In the genomic region with DNA sequence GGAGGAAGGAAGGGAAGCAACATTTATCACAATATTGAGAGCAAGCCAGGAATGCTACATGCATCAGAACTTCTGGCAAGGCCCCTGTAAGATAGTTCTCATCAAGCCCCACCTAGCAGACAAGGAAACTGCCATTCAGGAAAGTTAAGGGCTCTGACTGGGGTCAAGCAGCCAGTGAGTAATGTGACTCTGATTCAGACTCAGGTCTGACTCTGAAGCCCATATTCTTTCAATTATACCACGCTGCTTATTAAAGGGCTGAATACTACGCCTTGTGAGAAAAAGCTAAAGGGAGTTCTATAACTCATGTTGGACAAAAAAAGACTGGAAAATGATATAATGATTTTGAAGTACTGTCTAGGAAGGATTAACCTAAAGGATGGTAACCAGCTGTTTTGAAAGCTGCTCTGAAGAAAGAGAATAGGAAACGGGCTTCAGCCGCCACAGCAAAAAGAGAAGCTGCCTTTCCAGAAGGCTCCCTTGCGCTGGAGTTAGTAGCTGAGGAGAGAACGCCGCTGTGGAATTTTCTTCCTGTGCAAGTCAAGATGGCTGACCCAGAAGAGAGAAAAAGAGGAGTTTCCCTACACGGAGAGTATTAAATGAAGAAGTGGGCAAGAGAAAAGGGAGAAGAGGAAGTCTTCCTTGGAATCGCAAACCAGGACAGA, we compare ENCODE assay signal across 10 mouse cellular contexts.
DNase-seq lines count a peak whose midpoint lies in the region; ATAC-seq and TF ChIP-seq lines count a peak whose summit lies in the region.
"Had no signal": no experiment of that assay in that cellular context is flagged by ENCODE, and none has a peak within 500 bp of the region (broad histone marks: within the 10 kb centered on the region; RNA-seq: fewer than 3 reads in every experiment).

No protein-coding gene starts in this region.

- H3K36me3 ChIP-seq in heart, postnatal 0 days (replicated peaks; ENCODE audit: control insufficient read depth, insufficient read depth, low read length), result no peaks in the 10 kb centered on the region
- peaks cover 74% of the 10 kb centered on the region for H3K36me3 ChIP-seq in embryonic facial prominence, embryonic 10.5 days (replicated peaks)
- peaks cover 24% of the 10 kb centered on the region for H3K36me3 ChIP-seq in limb, embryonic 12.5 days

- H3K9ac ChIP-seq in heart, postnatal 0 days (replicated peaks; ENCODE audit: low read depth, low read length), result no peak overlapping the region
- no peak overlapping the region for H3K9ac ChIP-seq in limb, embryonic 12.5 days (replicated peaks)

- no peak overlapping the region for H3K4me2 ChIP-seq in heart, postnatal 0 days (ENCODE audit: low read depth, low read length)
- H3K4me2 ChIP-seq in limb, embryonic 12.5 days, result peak overlapping the region; percentile 9

- WGBS in heart, postnatal 0 days, result 62% methylated on average over 9 of the region's 9 CpGs
- 47% methylated on average over 9 of the region's 9 CpGs for WGBS in embryonic facial prominence, embryonic 10.5 days
- 16% methylated on average over 9 of the region's 9 CpGs for WGBS in limb, embryonic 12.5 days

- TF ChIP-seq CTCF in heart, postnatal 0 days (IDR thresholded peaks at IDR 0.05; ENCODE audit: low read depth), result no peak

- DNase-seq in heart, postnatal 0 days (ENCODE audit: low spot score), result peak; percentile 9
- DNase-seq in heart, adult 8-10 months (ENCODE audit: low spot score), result no peak
- DNase-seq in NIH3T3 (ENCODE audit: low read depth), result peak; percentile 85
- DNase-seq in embryonic facial prominence, embryonic 10.5 days (ENCODE audit: low spot score), result peak; percentile 41
- DNase-seq in cerebellum, adult 18-20 months, result no peak
- DNase-seq: cerebellum, adult 9-11 months; kidney, adult 8-10 months; lung, postnatal 4 days had no signal

- H3K9me3 ChIP-seq in heart, postnatal 0 days (replicated peaks; ENCODE audit: control insufficient read depth, low read length), result no peaks in the 10 kb centered on the region
- no peaks in the 10 kb centered on the region for H3K9me3 ChIP-seq in embryonic facial prominence, embryonic 10.5 days
- no peaks in the 10 kb centered on the region for H3K9me3 ChIP-seq in limb, embryonic 12.5 days

- no peak overlapping the region for H3K4me3 ChIP-seq in heart, postnatal 0 days (ENCODE audit: low read depth, low read length)
- no peak overlapping the region; the same call in 1 of the 2 replicates for H3K4me3 ChIP-seq in embryonic facial prominence, embryonic 10.5 days
- H3K4me3 ChIP-seq in limb, embryonic 12.5 days (replicated peaks), result no peak overlapping the region

- H3K27me3 ChIP-seq in heart, postnatal 0 days (ENCODE audit: control insufficient read depth, insufficient read depth, low read length), result no peaks in the 10 kb centered on the region
- H3K27me3 ChIP-seq in embryonic facial prominence, embryonic 10.5 days (replicated peaks; ENCODE audit: low read depth, poor library complexity, severe bottlenecking), result no peaks in the 10 kb centered on the region
- no peaks in the 10 kb centered on the region for H3K27me3 ChIP-seq in limb, embryonic 12.5 days

- H3K27ac ChIP-seq in heart, postnatal 0 days (ENCODE audit: low read depth), result peak overlapping the region; percentile 6; the same call in 1 of the 2 replicates
- H3K27ac ChIP-seq in embryonic facial prominence, embryonic 10.5 days (replicated peaks), result peak overlapping the region; percentile 75
- peak overlapping the region; percentile 73 for H3K27ac ChIP-seq in limb, embryonic 12.5 days

- no peak for ATAC-seq in heart, postnatal 0 days (ENCODE audit: insufficient read depth, low read depth)
- no peak for ATAC-seq in limb, embryonic 12.5 days (ENCODE audit: insufficient number of reproducible peaks, insufficient read depth, low FRiP score, low TSS enrichment, low read depth)
- no peak for ATAC-seq in megakaryocyte, adult 5-6 weeks (ENCODE audit: poor library complexity, severe bottlenecking)

- TF ChIP-seq EP300 in heart, postnatal 0 days (IDR thresholded peaks at IDR 0.05; ENCODE audit: low read depth), result no peak

- H3K4me1 ChIP-seq in heart, postnatal 0 days (ENCODE audit: control insufficient read depth, insufficient read depth), result peaks cover 12% of the 10 kb centered on the region; the same call in 1 of the 2 replicates
- H3K4me1 ChIP-seq in embryonic facial prominence, embryonic 10.5 days, result peaks cover 67% of the 10 kb centered on the region
- H3K4me1 ChIP-seq in limb, embryonic 12.5 days (replicated peaks), result peaks cover 87% of the 10 kb centered on the region

Comparison
In these comparisons a context has a peak if more than half of its experiments do, and no peak if none do; other contexts are left out.
1. DNase-seq: peak in heart, postnatal 0 days (single experiment), NIH3T3 (single experiment) and embryonic facial prominence, embryonic 10.5 days (single experiment); none in heart, adult 8-10 months (single experiment) and cerebellum, adult 18-20 months (0 of 2).
2. H3K27ac ChIP-seq: peak in every context shown above with its lines; median percentile 75 in embryonic facial prominence, embryonic 10.5 days; 73 in limb, embryonic 12.5 days; 6 in heart, postnatal 0 days.